ENCODE assay signal across 8 mouse cellular contexts in genomic region chr1:143813676-143814360, GRCm38 (mm10). TPM values are rescaled to one million over a fixed set of nuclear protein-coding genes. Genes with fewer than 3 reads are reported as not detected.
DNase-seq lines count a peak whose midpoint lies in the region; ATAC-seq and TF ChIP-seq lines count a peak whose summit lies in the region.

No protein-coding gene starts in this region.

- peaks cover 6% of the 10 kb centered on the region; the same call in 1 of the 2 replicates for H3K4me1 ChIP-seq in heart, embryonic 12.5 days (replicated peaks)
- H3K4me1 ChIP-seq in kidney, embryonic 15.5 days: no peaks in the 10 kb centered on the region
- no peaks in the 10 kb centered on the region for H3K4me1 ChIP-seq in liver, adult 2 months (ENCODE audit: control insufficient read depth, insufficient read depth, low read length)

- peak; percentile 69 for DNase-seq in CD4-positive helper T cell, adult 2 months (ENCODE audit: low read depth, low spot score)
- DNase-seq in brain, embryonic 14.5 days (ENCODE audit: low read depth): peak; percentile 86
- DNase-seq in liver, adult 2 months (ENCODE audit: extremely low read depth, low read depth, low spot score): peak; percentile 17
- peak; percentile 85 for DNase-seq in splenic B cell, adult 2 months (ENCODE audit: low read depth, low spot score)

- no peak overlapping the region for H3K27ac ChIP-seq in heart, embryonic 12.5 days (ENCODE audit: poor library complexity, severe bottlenecking)
- no peak overlapping the region for H3K27ac ChIP-seq in kidney, embryonic 15.5 days
- no peak overlapping the region for H3K27ac ChIP-seq in liver, adult 2 months (replicated peaks; ENCODE audit: insufficient read depth, low read depth, low read length)

- 36% methylated on average over 7 of the region's 7 CpGs for WGBS in heart, embryonic 12.5 days
- 44% methylated on average over 7 of the region's 7 CpGs for WGBS in kidney, embryonic 15.5 days
- 42% methylated on average over 7 of the region's 7 CpGs for WGBS in liver, adult 2 months

- H3K4me3 ChIP-seq in heart, embryonic 12.5 days: no peak overlapping the region
- no peak overlapping the region for H3K4me3 ChIP-seq in kidney, embryonic 15.5 days (replicated peaks)
- no peak overlapping the region for H3K4me3 ChIP-seq in liver, adult 2 months (ENCODE audit: insufficient read depth, low read depth, low read length)

- peak; percentile 89 for ATAC-seq in erythroid progenitor cell, adult 5-6 weeks (replicated peaks; ENCODE audit: low FRiP score, poor library complexity, severe bottlenecking)
- peak; percentile 77 for ATAC-seq in heart, embryonic 12.5 days (ENCODE audit: insufficient number of reproducible peaks, low FRiP score)
- peak; percentile 95 for ATAC-seq in kidney, embryonic 15.5 days (replicated peaks; ENCODE audit: low FRiP score)
- ATAC-seq in monocyte, adult 5-6 weeks (replicated peaks; ENCODE audit: insufficient number of reproducible peaks, low FRiP score, low TSS enrichment, poor library complexity, severe bottlenecking): peak; percentile 87

- no peaks in the 10 kb centered on the region for H3K27me3 ChIP-seq in heart, embryonic 12.5 days (replicated peaks)
- no peaks in the 10 kb centered on the region for H3K27me3 ChIP-seq in kidney, embryonic 15.5 days
- no peaks in the 10 kb centered on the region for H3K27me3 ChIP-seq in liver, adult 2 months (ENCODE audit: control insufficient read depth, insufficient read depth, low read length)
- no peaks in the 10 kb centered on the region for H3K27me3 ChIP-seq in splenic B cell, adult 2 months (ENCODE audit: control insufficient read depth, insufficient read depth, low read length, poor library complexity, severe bottlenecking)

- no peaks in the 10 kb centered on the region for H3K36me3 ChIP-seq in heart, embryonic 12.5 days
- H3K36me3 ChIP-seq in kidney, embryonic 15.5 days: peaks cover 6% of the 10 kb centered on the region; the same call in 1 of the 2 replicates
- H3K36me3 ChIP-seq in liver, adult 2 months (ENCODE audit: control insufficient read depth, insufficient read depth, low read length): peaks cover 6% of the 10 kb centered on the region; the same call in 1 of the 2 replicates
- H3K36me3 ChIP-seq in splenic B cell, adult 2 months (ENCODE audit: control insufficient read depth, insufficient read depth, low read length, poor library complexity, severe bottlenecking): no peaks in the 10 kb centered on the region

- no peak for TF ChIP-seq POLR2A in brain, embryonic 14.5 days (IDR thresholded peaks at IDR 0.05; ENCODE audit: borderline replicate concordance, extremely low read depth, insufficient read depth, insufficient read length, poor library complexity, severe bottlenecking)
- TF ChIP-seq POLR2A in liver, adult 2 months (IDR thresholded peaks at IDR 0.05; ENCODE audit: extremely low read depth, insufficient read depth, low read length): no peak

- TF ChIP-seq CTCF in brain, embryonic 14.5 days (IDR thresholded peaks at IDR 0.05; ENCODE audit: borderline replicate concordance, extremely low read depth, insufficient read depth, insufficient read length): peak; percentile 78
- peak; percentile 91 for TF ChIP-seq CTCF in liver, adult 2 months (IDR thresholded peaks at IDR 0.05; ENCODE audit: low read depth, low read length)

- H3K4me2 ChIP-seq in heart, embryonic 12.5 days: no peak overlapping the region
- no peak overlapping the region for H3K4me2 ChIP-seq in kidney, embryonic 15.5 days

- no peaks in the 10 kb centered on the region for H3K79me2 ChIP-seq in liver, adult 2 months (ENCODE audit: control insufficient read depth, insufficient read depth, low read length)

- H3K9ac ChIP-seq in heart, embryonic 12.5 days: no peak overlapping the region
- no peak overlapping the region for H3K9ac ChIP-seq in kidney, embryonic 15.5 days
- no peak overlapping the region for H3K9ac ChIP-seq in liver, adult 2 months (ENCODE audit: low read depth, low read length)

- H3K9me3 ChIP-seq in heart, embryonic 12.5 days (replicated peaks): no peaks in the 10 kb centered on the region
- H3K9me3 ChIP-seq in kidney, embryonic 15.5 days (replicated peaks): no peaks in the 10 kb centered on the region

RNA-seq across cellular contexts. Expression of gene Uchl5, which starts 36.7 kb away (rescaled TPM):
- polyA plus RNA-seq in brain, embryonic 14.5 days (2012; rRNA removed): 14.4 and 16.3 TPM in 2 replicates
- 50.5 and 64.1 TPM in 2 replicates for total RNA-seq in erythroid progenitor cell, adult 5-6 weeks (2015; ENCODE audit: low replicate concordance)
- 42.4 and 126 TPM in 2 replicates for total RNA-seq in erythroid progenitor cell, adult 5-6 weeks (2017; ENCODE audit: low replicate concordance)
- polyA plus RNA-seq in heart, embryonic 12.5 days (2016; fragmentation: Nextera tagmentation; extraction: Ambion mirVana): 63.7 and 70.4 TPM in 2 replicates
- polyA plus RNA-seq in kidney, embryonic 15.5 days (2015; fragmentation: Nextera tagmentation; extraction: Ambion mirVana): 95.2 and 101 TPM in 2 replicates
- 9.9 and 13.0 TPM in 2 replicates for total RNA-seq in liver, adult 2 months (2014; rRNA removed)
- polyA plus RNA-seq in liver, adult 2 months (2012; rRNA removed): 3.6 and 3.8 TPM in 2 replicates
- 65.4 to 91.0 TPM (median 83.2 TPM) in 3 replicates for total RNA-seq in monocyte, adult 5-6 weeks (2017)

RNA-seq across cellular contexts. Expression of gene Trove2, which starts 37.0 kb away (rescaled TPM):
- polyA plus RNA-seq in brain, embryonic 14.5 days (2012; rRNA removed): 15.1 and 18.5 TPM in 2 replicates
- total RNA-seq in erythroid progenitor cell, adult 5-6 weeks (2015; ENCODE audit: low replicate concordance): 0.72 TPM in 1 of 2 replicates, not detected in the other
- total RNA-seq in erythroid progenitor cell, adult 5-6 weeks (2017; ENCODE audit: low replicate concordance): 0.51 TPM in 1 of 2 replicates, not detected in the other
- 20.7 and 21.5 TPM in 2 replicates for polyA plus RNA-seq in heart, embryonic 12.5 days (2016; fragmentation: Nextera tagmentation; extraction: Ambion mirVana)
- polyA plus RNA-seq in kidney, embryonic 15.5 days (2015; fragmentation: Nextera tagmentation; extraction: Ambion mirVana): 14.6 and 16.8 TPM in 2 replicates
- 3.3 and 3.5 TPM in 2 replicates for total RNA-seq in liver, adult 2 months (2014; rRNA removed)
- 0.24 and 0.29 TPM in 2 replicates for polyA plus RNA-seq in liver, adult 2 months (2012; rRNA removed)
- 2.1 to 9.4 TPM (median 2.2 TPM) in 3 replicates for total RNA-seq in monocyte, adult 5-6 weeks (2017)

Comparison
In these comparisons a context has a peak if more than half of its experiments do, and no peak if none do; other contexts are left out.
1. DNase-seq: peak in every context shown above with its lines; median percentile 86 in brain, embryonic 14.5 days; 85 in splenic B cell, adult 2 months; 69 in CD4-positive helper T cell, adult 2 months; 17 in liver, adult 2 months.
2. RNA of gene Trove2, which starts 37.0 kb away (polyA plus RNA-seq): 20.7 to 21.5 TPM in heart, embryonic 12.5 days, 15.1 to 18.5 TPM in brain, embryonic 14.5 days and 14.6 to 16.8 TPM in kidney, embryonic 15.5 days; 0.24 to 0.29 TPM in liver, adult 2 months; every median in the first group is over 10 times any median in the second.
3. Peak in every context shown above with its lines, with median percentiles within 50 percentile points of each other: ATAC-seq.